Mouse (Mus musculus) liver, postnatal 0 days (tissue): ENCODE measurements around the gene Trim25.

Experiments
- CTCF ChIP-seq: sonication (generic); IDR thresholded peaks from 2 replicates; pipeline ENCODE4 v1.5.1; 2016; ENCODE audit warnings: antibody characterized with exemption, low read depth
- EP300 ChIP-seq: IDR thresholded peaks from 2 replicates; pipeline ENCODE4 v1.6.1; 2016; ENCODE audit warnings: antibody characterized with exemption, low read depth, mild to moderate bottlenecking

- TF ChIP-seq CTCF (no peak), EP300 (no peak)
Measured at GRCm38 (mm10) chr11:89051767-89052166, 52.6 kb downstream of the Trim25 start.
